Comparison of ENCODE assay signal across 8 mouse cellular contexts in the genomic region with DNA sequence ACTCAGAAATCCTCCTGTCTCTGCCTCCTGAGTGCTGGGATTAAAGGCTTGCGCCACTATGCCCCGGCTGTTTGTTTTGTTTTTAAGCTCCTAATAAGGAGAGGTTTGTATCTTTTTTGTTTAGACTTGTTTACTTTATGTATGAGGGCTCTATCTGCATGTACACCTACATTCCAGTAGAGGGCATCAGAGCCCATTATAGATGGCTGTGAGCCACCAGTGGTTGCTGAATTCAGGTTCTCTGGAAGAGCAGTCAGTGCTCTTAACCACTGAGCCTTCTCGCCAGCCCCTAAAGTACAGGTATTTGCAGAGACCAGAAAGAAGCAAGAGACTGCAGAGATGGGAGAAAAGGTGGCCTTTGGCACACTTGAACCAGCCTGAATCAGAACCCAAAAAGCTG. TPM values are rescaled to one million over a fixed set of nuclear protein-coding genes. Genes with fewer than 3 reads are reported as not detected.
DNase-seq lines count a peak whose midpoint lies in the region; ATAC-seq and TF ChIP-seq lines count a peak whose summit lies in the region.

No protein-coding gene starts in this region.

- H3K27me3 ChIP-seq in kidney, adult 2 months (replicated peaks; ENCODE audit: control insufficient read depth, insufficient read depth, low read length) = no peaks in the 10 kb centered on the region
- no peaks in the 10 kb centered on the region for H3K27me3 ChIP-seq in kidney, embryonic 14.5 days (ENCODE audit: control insufficient read depth, insufficient read depth, low read length)
- H3K27me3 ChIP-seq in neural tube, embryonic 14.5 days (ENCODE audit: control insufficient read depth, insufficient read depth, low read length) = no peaks in the 10 kb centered on the region

- TF ChIP-seq POLR2A in kidney, adult 2 months (IDR thresholded peaks at IDR 0.05; ENCODE audit: low read depth, low read length) = no peak

- peak; percentile 72 for DNase-seq in kidney, adult 2 months
- peak; percentile 18 to 37 for DNase-seq in CD8-positive naive resting alpha-beta T cell, adult 2 months (ENCODE audit: low read depth in 2 of 2, low spot score in 2 of 2)
- peak; percentile 68 for DNase-seq in adipocyte (ENCODE audit: low spot score)
- DNase-seq in forelimb bud, embryonic 11.5 days (ENCODE audit: low read depth, low spot score) = peak; percentile 63
- DNase-seq in layer of hippocampus, adult 9-11 months = peak; percentile 27
- DNase-seq in thymus, postnatal 36 days = no peak

- no peaks in the 10 kb centered on the region for H3K36me3 ChIP-seq in kidney, adult 2 months (ENCODE audit: control insufficient read depth, insufficient read depth, low read length)
- no peaks in the 10 kb centered on the region for H3K36me3 ChIP-seq in kidney, embryonic 14.5 days (ENCODE audit: control insufficient read depth, insufficient read depth, low read length)
- H3K36me3 ChIP-seq in neural tube, embryonic 14.5 days (ENCODE audit: control insufficient read depth, insufficient read depth, low read length) = no peaks in the 10 kb centered on the region

- TF ChIP-seq CTCF in kidney, adult 2 months (conservative IDR thresholded peaks at IDR 0.05; ENCODE audit: insufficient read depth, insufficient read length, low read depth, low read length) = peak; percentile 63

- no peaks in the 10 kb centered on the region for H3K4me1 ChIP-seq in kidney, adult 2 months (ENCODE audit: control insufficient read depth, insufficient read depth, low read length)
- no peaks in the 10 kb centered on the region for H3K4me1 ChIP-seq in kidney, embryonic 14.5 days (ENCODE audit: control insufficient read depth, insufficient read depth, low read length)
- no peaks in the 10 kb centered on the region for H3K4me1 ChIP-seq in neural tube, embryonic 14.5 days (ENCODE audit: control insufficient read depth, insufficient read depth, low read length)

- no peak overlapping the region for H3K4me3 ChIP-seq in kidney, adult 2 months (ENCODE audit: insufficient read depth, low read depth, low read length)
- no peak overlapping the region for H3K4me3 ChIP-seq in kidney, embryonic 14.5 days (ENCODE audit: low read length)
- no peak overlapping the region for H3K4me3 ChIP-seq in neural tube, embryonic 14.5 days (ENCODE audit: low read depth, low read length)

- WGBS in kidney, adult 2 months = 25% methylated on average over 3 of the region's 3 CpGs
- WGBS in kidney, embryonic 14.5 days = 39% methylated on average over 3 of the region's 3 CpGs
- WGBS in neural tube, embryonic 14.5 days = 53% methylated on average over 3 of the region's 3 CpGs

- H3K4me2 ChIP-seq in kidney, embryonic 14.5 days (replicated peaks; ENCODE audit: low read depth, low read length) = no peak overlapping the region
- H3K4me2 ChIP-seq in neural tube, embryonic 14.5 days (ENCODE audit: low read depth, low read length) = no peak overlapping the region

- H3K27ac ChIP-seq in kidney, adult 2 months (ENCODE audit: insufficient read depth, low read depth, low read length) = no peak overlapping the region
- no peak overlapping the region for H3K27ac ChIP-seq in kidney, embryonic 14.5 days (ENCODE audit: low read depth, low read length)
- H3K27ac ChIP-seq in neural tube, embryonic 14.5 days (ENCODE audit: low read depth, low read length) = no peak overlapping the region

- H3K9me3 ChIP-seq in kidney, embryonic 14.5 days (ENCODE audit: control insufficient read depth, low read length) = no peaks in the 10 kb centered on the region
- no peaks in the 10 kb centered on the region for H3K9me3 ChIP-seq in neural tube, embryonic 14.5 days (ENCODE audit: control insufficient read depth, low read length)

- no peak for ATAC-seq in kidney, embryonic 14.5 days (ENCODE audit: low FRiP score, low TSS enrichment)
- peak; percentile 46; the same call in 1 of the 2 replicates for ATAC-seq in neural tube, embryonic 14.5 days (ENCODE audit: low read depth)

- H3K9ac ChIP-seq in kidney, embryonic 14.5 days (ENCODE audit: low read depth, low read length) = no peak overlapping the region
- no peak overlapping the region for H3K9ac ChIP-seq in neural tube, embryonic 14.5 days (replicated peaks; ENCODE audit: low read depth, low read length)

RNA-seq across cellular contexts. Expression of a gene that starts 46.3 kb away (rescaled TPM):
- polyA plus RNA-seq in kidney, adult 2 months (2012; rRNA removed) = 31.6 and 31.8 TPM in 2 replicates
- 4.0 and 7.6 TPM in 2 replicates for polyA plus RNA-seq in kidney, embryonic 14.5 days (2014; fragmentation: Nextera tagmentation; extraction: Ambion mirVana)
- polyA plus RNA-seq in neural tube, embryonic 14.5 days (2014; fragmentation: Nextera tagmentation; extraction: Ambion mirVana) = 1.8 and 3.3 TPM in 2 replicates

RNA-seq across cellular contexts. Expression of a gene that starts 52.5 kb away (rescaled TPM):
- polyA plus RNA-seq in kidney, adult 2 months (2012; rRNA removed) = 18.8 and 21.9 TPM in 2 replicates
- polyA plus RNA-seq in kidney, embryonic 14.5 days (2014; fragmentation: Nextera tagmentation; extraction: Ambion mirVana) = 0.41 TPM in 1 of 2 replicates, not detected in the other
- polyA plus RNA-seq in neural tube, embryonic 14.5 days (2014; fragmentation: Nextera tagmentation; extraction: Ambion mirVana) = not detected in 2 replicates

Comparison
In these comparisons a context has a peak if more than half of its experiments do, and no peak if none do; other contexts are left out.
1. RNA of a gene that starts 52.5 kb away (polyA plus RNA-seq): 18.8 to 21.9 TPM in kidney, adult 2 months; 0.41 TPM in kidney, embryonic 14.5 days and not detected in neural tube, embryonic 14.5 days; every median in the first group is over 10 times any median in the second.
2. DNase-seq: peak in kidney, adult 2 months (single experiment), CD8-positive naive resting alpha-beta T cell, adult 2 months (2 of 2), adipocyte (single experiment), forelimb bud, embryonic 11.5 days (single experiment) and layer of hippocampus, adult 9-11 months (single experiment); none in thymus, postnatal 36 days (0 of 2).